Mouse (Mus musculus): ENCODE results near the gene Thoc5. TPM values are rescaled to one million over a fixed set of nuclear protein-coding genes. Genes with fewer than 3 reads are reported as not detected.

The Thoc5 gene
- total RNA-seq, 2 experiments from 2014 or later = 37.0 to 41.2 TPM

DNA sequence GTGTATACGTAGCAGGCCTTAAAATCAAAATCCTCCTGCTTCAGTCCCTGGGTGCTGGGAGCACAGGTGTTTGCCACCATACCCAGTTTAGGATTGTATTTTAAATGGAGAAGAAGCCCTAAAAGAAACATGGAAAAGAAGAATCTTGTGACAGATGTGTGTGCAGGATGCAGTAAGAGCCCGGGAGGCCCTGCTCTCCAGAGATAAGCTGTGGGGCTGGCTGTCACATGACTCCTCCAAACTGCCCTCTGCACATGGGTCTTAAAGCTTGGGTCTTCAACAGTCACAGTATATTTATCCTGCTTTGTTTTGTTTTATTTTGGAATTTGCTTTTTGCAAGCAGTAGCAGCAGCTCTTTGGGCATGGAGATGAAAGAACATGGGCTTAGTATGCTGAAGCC, 72.4 kb downstream of the Thoc5 start:
- Histone ChIP-seq H3K27ac (no peak overlapping the region), H3K4me3 (no peak overlapping the region)
- DNase-seq (ENCODE audit: low spot score in 2 of 2) = no peak
- TF ChIP-seq CTCF (conservative IDR thresholded peaks at IDR 0.05) = no peak

DNA sequence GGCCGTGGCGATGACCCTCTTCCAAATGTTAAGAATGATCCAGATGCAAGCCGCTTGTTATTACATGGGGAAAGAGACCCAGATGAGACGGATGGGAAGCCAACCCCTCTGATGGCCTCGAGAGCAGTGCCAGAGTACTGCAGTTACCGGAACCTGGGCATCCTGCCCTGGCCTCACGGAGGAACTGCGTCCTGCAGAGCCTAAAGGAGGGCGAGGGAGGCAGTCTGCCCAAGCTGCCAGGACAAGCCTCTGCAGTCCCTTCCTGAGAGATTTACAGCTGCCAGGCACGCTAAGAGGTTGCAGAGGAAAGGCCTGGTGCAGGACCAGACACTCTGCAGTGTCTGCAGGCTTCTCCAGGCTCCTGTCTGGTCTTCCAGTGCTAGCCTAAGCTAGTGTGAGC, 73.3 kb downstream of the Thoc5 start:
- no peak overlapping the region for H3K27ac ChIP-seq
- no peak for TF ChIP-seq CTCF (conservative IDR thresholded peaks at IDR 0.05)
- no peak for DNase-seq (ENCODE audit: low spot score in 2 of 2)
- H3K4me3 ChIP-seq = no peak overlapping the region

DNA sequence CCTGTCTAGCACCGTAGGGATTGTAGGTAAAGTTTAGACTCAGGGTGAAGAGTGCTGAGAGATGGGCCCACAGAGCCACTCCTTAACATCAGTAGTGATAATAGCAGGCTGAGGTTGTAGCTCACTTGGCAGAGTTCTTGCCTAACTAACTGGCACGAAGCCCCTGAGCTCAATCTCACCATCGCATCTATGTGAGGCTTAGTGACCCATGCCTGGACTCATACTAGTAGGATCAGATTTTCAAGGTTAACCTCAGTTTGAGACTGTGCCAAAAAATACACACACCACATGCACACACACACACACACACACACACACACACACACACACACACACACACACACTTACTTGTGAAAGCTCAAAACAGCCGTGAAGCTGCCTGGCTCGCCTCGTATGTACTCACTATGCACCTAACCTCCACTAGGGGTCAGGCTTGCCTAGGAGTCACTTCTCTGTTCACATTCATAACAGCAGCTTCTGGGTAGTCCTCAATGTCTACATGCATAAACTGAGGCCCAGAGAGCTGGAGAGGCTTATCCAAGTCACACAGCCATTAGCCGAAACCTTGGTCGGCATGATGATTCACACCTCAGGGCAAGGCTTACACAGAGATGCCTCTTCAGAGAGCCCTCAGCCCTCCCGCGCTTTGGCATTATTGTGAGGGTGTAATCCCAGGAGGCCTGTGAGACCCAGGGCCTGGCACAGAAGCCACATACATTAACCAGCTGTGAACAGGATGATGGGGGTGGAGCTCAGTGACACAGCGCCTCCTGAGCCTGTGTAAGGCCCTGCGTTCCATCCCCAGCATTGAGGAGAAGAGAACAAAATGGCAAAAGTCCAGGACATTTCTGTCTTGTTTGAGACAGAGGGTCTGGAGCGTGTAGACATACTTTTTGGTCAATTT, 78.1 kb downstream of the Thoc5 start:
- no peak overlapping the region for H3K4me3 ChIP-seq
- TF ChIP-seq CTCF (conservative IDR thresholded peaks at IDR 0.05) = peak; percentile 83
- peak; percentile 46 to 62 for DNase-seq (ENCODE audit: low spot score in 2 of 2)
- no peak overlapping the region for H3K27ac ChIP-seq

DNA sequence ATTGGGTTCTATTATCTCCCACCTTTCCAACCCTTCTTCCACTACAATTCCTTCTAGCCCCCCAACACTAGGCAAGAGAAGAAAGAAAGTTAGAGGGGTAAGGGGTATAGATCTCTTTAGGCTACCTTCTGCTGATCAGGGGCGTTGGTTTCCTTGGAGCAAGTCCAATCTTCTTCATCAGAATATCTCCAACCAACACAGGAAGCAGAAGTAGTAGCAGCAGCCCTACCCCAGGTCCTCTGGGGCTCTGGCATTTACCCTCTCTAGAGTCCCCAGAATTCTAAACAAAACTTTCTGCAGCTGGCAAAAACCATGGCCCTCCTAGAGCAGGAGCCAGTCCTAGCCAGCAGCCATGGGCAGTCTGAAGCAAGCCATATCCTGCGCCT, 78.7 kb downstream of the Thoc5 start:
- H3K4me3 ChIP-seq = no peak overlapping the region
- no peak for TF ChIP-seq CTCF (conservative IDR thresholded peaks at IDR 0.05)
- H3K27ac ChIP-seq = no peak overlapping the region
- no peak for DNase-seq (ENCODE audit: low spot score in 2 of 2)

DNA sequence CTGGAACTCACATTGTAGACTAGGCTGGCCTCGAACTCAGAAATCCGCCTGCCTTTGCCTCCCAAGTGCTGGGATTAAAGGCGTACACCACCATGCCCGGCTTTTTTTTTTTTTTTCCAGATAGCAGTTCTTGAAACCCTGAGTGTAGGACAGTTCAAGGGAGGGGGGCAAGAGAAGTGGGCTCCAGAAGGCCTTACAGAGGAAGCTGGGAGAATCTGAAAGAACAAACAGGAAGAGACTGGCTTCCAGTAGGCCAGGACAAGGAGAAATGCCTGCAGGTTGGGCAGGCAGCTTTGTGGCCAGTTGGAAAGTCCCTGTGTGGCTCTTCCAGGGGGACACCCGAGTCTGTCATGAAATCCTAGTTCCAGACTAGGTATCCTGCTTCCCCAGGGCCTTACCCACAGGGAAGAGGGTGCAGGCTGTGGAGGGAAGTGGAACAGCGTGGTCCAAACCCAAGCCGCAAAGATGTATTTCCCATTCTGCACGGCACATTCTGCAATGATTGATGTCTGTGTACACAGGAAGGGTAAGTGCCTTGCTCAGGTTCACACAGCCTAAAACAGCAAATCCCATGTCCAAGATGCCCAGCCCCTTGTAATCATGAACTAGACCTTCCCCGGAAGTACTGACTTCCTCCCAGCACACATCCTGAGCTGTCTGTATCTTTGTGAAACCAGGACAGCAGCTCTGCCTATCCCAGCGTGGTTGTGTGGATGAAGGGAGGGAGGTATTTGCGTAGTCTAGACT, 79.4 kb downstream of the Thoc5 start:
- H3K4me3 ChIP-seq = no peak overlapping the region
- no peak for DNase-seq (ENCODE audit: low spot score in 2 of 2)
- no peak for TF ChIP-seq CTCF (conservative IDR thresholded peaks at IDR 0.05)
- H3K27ac ChIP-seq = no peak overlapping the region

DNA sequence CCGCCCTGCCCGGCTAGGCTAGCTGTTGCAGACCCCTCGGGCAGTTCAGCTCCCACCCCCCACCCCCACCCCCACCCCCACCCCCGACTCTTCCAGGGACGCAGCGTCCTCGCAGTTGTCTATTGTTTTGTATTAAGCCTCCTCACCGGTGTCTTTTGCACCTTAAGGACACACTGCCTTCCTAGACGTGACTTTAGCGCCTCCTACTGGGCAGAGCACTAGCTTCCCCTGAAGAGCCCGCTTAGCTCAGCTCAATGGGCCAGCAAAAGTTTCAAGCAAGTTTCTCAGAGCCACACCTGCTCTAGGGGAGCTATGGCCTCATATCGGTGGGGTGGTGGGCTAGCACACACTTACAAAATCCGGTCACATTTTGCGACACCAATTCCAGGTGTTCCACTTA, 80.5 kb downstream of the Thoc5 start:
- TF ChIP-seq CTCF (conservative IDR thresholded peaks at IDR 0.05) = peak; percentile 78
- peak in 1 of 2 experiments; percentile 70 for DNase-seq (ENCODE audit: low spot score in 2 of 2)
- Histone ChIP-seq H3K4me3 (no peak overlapping the region), H3K27ac (no peak overlapping the region)

Small RNA genes within 50 kb of the gene (microRNA-seq; reads per million reads assigned to microRNA genes)
- gene Mir6918 = 1.1 to 1.9 reads per million in 2 experiments

Other genes starting within 250 kb of the Thoc5 start
- 100 to 1,000 TPM; 367 to 391 TPM for gene Uqcr10, start 191.0 kb upstream of the Thoc5 start, total RNA-seq (2021)
- gene Zmat5, start 190.6 kb upstream of the Thoc5 start, total RNA-seq (2021) = 10 to 100 TPM; 33.1 to 34.0 TPM
- 100 to 1,000 TPM; 309 to 329 TPM for gene Cabp7, start 148.5 kb upstream of the Thoc5 start, total RNA-seq (2021)
- 100 to 1,000 TPM in 1 of 2 experiments, 10 to 100 TPM in 1; 91.2 to 102 TPM for gene Nf2, start 45.8 kb upstream of the Thoc5 start, total RNA-seq (2021)
- gene Nipsnap1, start 21.4 kb upstream of the Thoc5 start, total RNA-seq (2021) = 10 to 100 TPM; 91.7 to 96.6 TPM
- gene Nefh, start 52.7 kb downstream of the Thoc5 start, total RNA-seq (2021) = 10 to 100 TPM; 37.2 to 38.0 TPM
- gene Ap1b1, start 91.5 kb downstream of the Thoc5 start, total RNA-seq (2021) = 100 to 1,000 TPM; 144 to 147 TPM
- 10 to 100 TPM; 87.7 to 95.3 TPM for gene Rasl10a, start 162.8 kb downstream of the Thoc5 start, total RNA-seq (2021)
- 10 to 100 TPM; 93.6 to 97.7 TPM for gene Gas2l1, start 170.0 kb downstream of the Thoc5 start, total RNA-seq (2021)
- gene Rhbdd3, start 203.6 kb downstream of the Thoc5 start, total RNA-seq (2021) = 10 to 100 TPM; 19.7 to 19.8 TPM
- gene Ewsr1, start 203.9 kb downstream of the Thoc5 start, total RNA-seq (2021) = 100 to 1,000 TPM; 333 to 394 TPM